Mouse (Mus musculus) ES-E14 (cell line): ENCODE data around the gene Lemd1.

Experiments used
- HCFC1 ChIP-seq: IDR thresholded peaks from 2 replicates; pipeline ENCODE4 v1.6.1; 2012; ENCODE audit warnings: low read length, inconsistent platforms, borderline replicate concordance; ENCODE audit not compliant: insufficient read depth
- ZNF384 ChIP-seq: IDR thresholded peaks from 2 replicates; pipeline ENCODE4 v1.6.1; 2012; ENCODE audit warnings: low read depth, low read length, inconsistent platforms

DNA sequence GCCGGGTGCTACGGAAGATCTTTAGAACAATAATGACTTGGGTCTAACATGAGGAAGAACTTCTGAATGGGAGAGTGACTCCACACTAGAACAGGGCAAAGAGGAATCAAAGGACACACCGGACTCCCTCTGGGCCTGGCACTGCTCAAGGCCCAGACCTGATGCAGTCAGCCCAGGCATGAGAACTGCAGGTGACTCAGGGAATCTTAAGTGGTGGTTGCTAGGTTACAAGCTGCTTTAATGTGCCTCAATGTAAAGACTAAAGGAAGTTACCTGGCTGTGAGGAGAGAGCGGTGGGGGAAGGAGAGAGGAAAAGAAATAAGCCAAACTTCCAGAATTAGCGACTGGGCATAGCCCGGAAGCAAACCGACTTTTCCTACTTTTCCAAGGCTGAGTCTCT, 104.3 kb downstream of the Lemd1 start:
- TF ChIP-seq HCFC1 (no peak), ZNF384 (no peak)
